Mouse (Mus musculus) cerebellum, adult 2 months (tissue): Measurements from ENCODE around the gene Abhd4. TPM values are rescaled to one million over a fixed set of nuclear protein-coding genes. Genes with fewer than 3 reads are reported as not detected.

Experiments used
- DNase-seq, 2 experiments: peaks; one replicate each; pipeline ENCODE4 v3.0.0; 2021
- H3K27ac ChIP-seq: fragments of 200-500 bp; 2 replicates; pipeline ENCODE4 v1.5.1; 2012; ENCODE audit warnings: low read length, control low read depth, inconsistent platforms; ENCODE audit not compliant: insufficient read depth
- H3K27me3 ChIP-seq: fragments of 200-500 bp; 2 replicates; pipeline ENCODE4 v1.6.1; 2012; ENCODE audit warnings: inconsistent platforms, mild to moderate bottlenecking, low read length, moderate library complexity; ENCODE audit not compliant: control insufficient read depth, insufficient read depth
- H3K4me1 ChIP-seq: fragments of 200-500 bp; 2 replicates; pipeline ENCODE4 v1.6.1; 2011; ENCODE audit warnings: low read length; ENCODE audit not compliant: control insufficient read depth, insufficient read depth
- H3K4me3 ChIP-seq: fragments of 200-500 bp; replicated peaks from 2 replicates; pipeline ENCODE3; 2011; ENCODE audit warnings: mild to moderate bottlenecking, low read depth, low read length, control low read depth; ENCODE audit not compliant: insufficient read depth
- CTCF ChIP-seq: fragments of 200-500 bp; IDR thresholded peaks from 2 replicates; pipeline ENCODE4 v1.5.1; 2011; ENCODE audit warnings: low read depth, mild to moderate bottlenecking, control low read depth, low read length, moderate library complexity, borderline replicate concordance; ENCODE audit not compliant: insufficient read depth
- POLR2A ChIP-seq: fragments of 200-500 bp; IDR thresholded peaks from 2 replicates; pipeline ENCODE4 v1.6.1; 2011; ENCODE audit warnings: low read length, control low read depth, borderline replicate concordance; ENCODE audit not compliant: insufficient read depth
- WGBS: fragments of 180-500 bp; shearing (Covaris S2); methylation state at CpG from one replicate; pipeline ENCODE4 v1.1.7; 2018; 5-methylcytosine and 5-hydroxymethylcytosine counted together
- polyA plus RNA-seq: library from polyadenylated mRNA; depleted of rRNA; stranded (reverse); fragments of >200 nt; gene quantifications from 2 replicates; pipeline ENCODE4 v1.2.3, GENCODE M21; 2012; rRNA removed

The Abhd4 gene
- polyA plus RNA-seq, 1 experiment: 59.2 TPM

- Histone ChIP-seq H3K27me3 (no peaks in the 10 kb centered on the region), H3K4me3 (no peak overlapping the region), H3K27ac (no peak overlapping the region), H3K4me1 (no peaks in the 10 kb centered on the region)
- 64% methylated on average over 5 of the region's 5 CpGs for WGBS
- TF ChIP-seq POLR2A (no peak), CTCF (no peak)
- DNase-seq: no peak
These were observed 46.1 kb downstream of the Abhd4 start for GRCm38 (mm10) chr14:54300136-54300535.

- Histone ChIP-seq H3K27ac (no peak overlapping the region), H3K4me3 (no peak overlapping the region), H3K27me3 (no peaks in the 10 kb centered on the region), H3K4me1 (no peaks in the 10 kb centered on the region)
- WGBS: 86% methylated on average over 3 of the region's 3 CpGs
- no peak for TF ChIP-seq CTCF
- no peak for TF ChIP-seq POLR2A
- DNase-seq: no peak
These were observed 46.7 kb downstream of the Abhd4 start for GRCm38 (mm10) chr14:54300676-54301075.

GRCm38 (mm10) chr14:54311763-54312162, 57.8 kb downstream of the Abhd4 start:
- DNase-seq: no peak
- Histone ChIP-seq H3K4me3 (no peak overlapping the region), H3K4me1 (no peaks in the 10 kb centered on the region), H3K27me3 (no peaks in the 10 kb centered on the region), H3K27ac (no peak overlapping the region)
- TF ChIP-seq POLR2A (no peak), CTCF (no peak)
- WGBS: 25% methylated on average over 3 of the region's 3 CpGs

Other genes with a start within 250 kb of the Abhd4 start
- gene Dad1, start 84 bp upstream of the Abhd4 start, polyA plus RNA-seq: 238 and 254 TPM in 2 replicates
- not detected in 2 replicates for gene Olfr49, start 30.8 kb downstream of the Abhd4 start, polyA plus RNA-seq
- gene Oxa1l, start 106.6 kb downstream of the Abhd4 start, polyA plus RNA-seq: 87.4 and 95.2 TPM in 2 replicates
- 1.4 and 1.5 TPM in 2 replicates for gene Slc7a7, start 163.6 kb downstream of the Abhd4 start, polyA plus RNA-seq
- 130 and 136 TPM in 2 replicates for gene Mrpl52, start 172.7 kb downstream of the Abhd4 start, polyA plus RNA-seq
- 14.9 and 15.9 TPM in 2 replicates for gene Mmp14, start 177.4 kb downstream of the Abhd4 start, polyA plus RNA-seq
- gene Lrp10, start 209.9 kb downstream of the Abhd4 start, polyA plus RNA-seq: 48.1 and 48.6 TPM in 2 replicates
- gene Rem2, start 221.9 kb downstream of the Abhd4 start, polyA plus RNA-seq: 13.0 and 14.4 TPM in 2 replicates